Mouse (Mus musculus): Measurements from ENCODE around the gene Diras1. TPM values are rescaled to one million over a fixed set of nuclear protein-coding genes. Genes with fewer than 3 reads are reported as not detected.
"Not testable (repeated sequence)": the region's sequence is repeated elsewhere in the genome, so short reads cannot be mapped to it uniquely, and the experiment has no call there.

The Diras1 gene
- total and polyA plus RNA-seq, 3 experiments: not detected

GRCm38 (mm10) chr10:81050645-81051044 is 25.2 kb upstream of the Diras1 start:
- DNase-seq (ENCODE audit: extremely low read depth): peak; percentile 38
- Histone ChIP-seq H3K4me3 (replicated peaks in 1 of 3; ENCODE audit: low read depth in 2 of 3, low read length in 2 of 3, poor library complexity in 1 of 3) (no peak overlapping the region), H3K27ac (ENCODE audit: insufficient read depth, low read depth) (no peak overlapping the region), H3K79me2 (replicated peaks; ENCODE audit: control insufficient read depth, extremely low read depth, insufficient read depth, poor library complexity, severe bottlenecking) (peaks cover 20% of the 10 kb centered on the region), H3K27me3 (replicated peaks) (no peaks in the 10 kb centered on the region), H3K4me1 (ENCODE audit: control insufficient read depth in 1 of 2, insufficient read depth in 2 of 2) (no peaks in the 10 kb centered on the region), H3K36me3 (replicated peaks in 1 of 2; ENCODE audit: control insufficient read depth in 1 of 2, insufficient read depth in 1 of 2, low read length in 1 of 2) (peaks cover 73 to 99% of the 10 kb centered on the region in 2 experiments), H3K9ac (ENCODE audit: insufficient read depth, low read depth) (no peak overlapping the region), H3K4me2 (ENCODE audit: insufficient read depth, low read depth, poor library complexity, severe bottlenecking) (no peak overlapping the region), H3K9me3 (replicated peaks; ENCODE audit: low read length) (no peaks in the 10 kb centered on the region)
- in situ Hi-C loops (cut with MboI; ENCODE audit: low pct_ligation_motif_present, low pct_unique_long_range_greater_than_20kb, low sequenced_read_pairs) (no loop called here), dilution Hi-C loops (cut with MboI; ENCODE audit: extremely low pct_ligation_motif_present, extremely low pct_unique_long_range_greater_than_20kb, low sequenced_read_pairs) (no loop called here)
- TF ChIP-seq GABPA (IDR thresholded peaks at IDR 0.05; ENCODE audit: insufficient replicate concordance, low read depth, low read length) (no peak), EP300 (IDR thresholded peaks at IDR 0.05; ENCODE audit: low read length) (no peak), SMC3 (IDR thresholded peaks at IDR 0.05; ENCODE audit: low read depth, low read length) (peak; percentile 59), NRF1 (IDR thresholded peaks at IDR 0.05; ENCODE audit: low read depth, low read length) (no peak), CTCF (conservative IDR thresholded peaks at IDR 0.05 in 1 of 2, IDR thresholded peaks at IDR 0.05 in 1 of 2; ENCODE audit: low read depth in 2 of 2, low read length in 2 of 2) (peak; percentile 24 to 68; a peak in 3 of 4 replicates), MAFK (IDR thresholded peaks at IDR 0.05; ENCODE audit: insufficient replicate concordance, low read length) (no peak), RAD21 (IDR thresholded peaks at IDR 0.05; ENCODE audit: low read depth, low read length) (peak; percentile 44), UBTF (IDR thresholded peaks at IDR 0.05; ENCODE audit: low read depth, low read length) (no peak)

- H3K4me1 ChIP-seq (ENCODE audit: control insufficient read depth in 1 of 2, insufficient read depth in 2 of 2); H3K9ac ChIP-seq (ENCODE audit: insufficient read depth, low read depth); H3K9me3 ChIP-seq (replicated peaks; ENCODE audit: low read length); in situ Hi-C loops (cut with MboI; ENCODE audit: low pct_ligation_motif_present, low pct_unique_long_range_greater_than_20kb, low sequenced_read_pairs); H3K4me3 ChIP-seq (replicated peaks in 1 of 3; ENCODE audit: low read depth in 2 of 3, low read length in 2 of 3, poor library complexity in 1 of 3); H3K27ac ChIP-seq (ENCODE audit: insufficient read depth, low read depth); DNase-seq (ENCODE audit: extremely low read depth); H3K4me2 ChIP-seq (ENCODE audit: insufficient read depth, low read depth, poor library complexity, severe bottlenecking); H3K79me2 ChIP-seq (replicated peaks; ENCODE audit: control insufficient read depth, extremely low read depth, insufficient read depth, poor library complexity, severe bottlenecking); H3K27me3 ChIP-seq (replicated peaks); dilution Hi-C loops (cut with MboI; ENCODE audit: extremely low pct_ligation_motif_present, extremely low pct_unique_long_range_greater_than_20kb, low sequenced_read_pairs): not testable (repeated sequence)
- peaks cover 74 to 86% of the 10 kb centered on the region in 2 experiments for H3K36me3 ChIP-seq (replicated peaks in 1 of 2; ENCODE audit: control insufficient read depth in 1 of 2, insufficient read depth in 1 of 2, low read length in 1 of 2)
Measured at GRCm38 (mm10) chr10:81045246-81045645, 19.8 kb upstream of the Diras1 start.

GRCm38 (mm10) chr10:81041458-81042175 is 16.2 kb upstream of the Diras1 start:
- H3K9ac ChIP-seq (ENCODE audit: insufficient read depth, low read depth): no peak overlapping the region
- H3K79me2 ChIP-seq (replicated peaks; ENCODE audit: control insufficient read depth, extremely low read depth, insufficient read depth, poor library complexity, severe bottlenecking): no peaks in the 10 kb centered on the region
- TF ChIP-seq SMC3 (IDR thresholded peaks at IDR 0.05; ENCODE audit: low read depth, low read length) (peak; percentile 82), USF1 (IDR thresholded peaks at IDR 0.05; ENCODE audit: low read depth, low read length) (no peak), ZC3H11A (IDR thresholded peaks at IDR 0.05; ENCODE audit: low read depth, low read length) (0 out of 2 replicates have a peak, but pooled peaks have one; percentile 3), E2F4 (IDR thresholded peaks at IDR 0.05; ENCODE audit: insufficient replicate concordance, low read depth, low read length) (no peak), TBP (conservative IDR thresholded peaks at IDR 0.05; ENCODE audit: low read depth, low read length) (no peak), BHLHE40 (IDR thresholded peaks at IDR 0.05; ENCODE audit: low read depth, low read length) (no peak), CTCF (conservative IDR thresholded peaks at IDR 0.05 in 1 of 2, IDR thresholded peaks at IDR 0.05 in 1 of 2; ENCODE audit: low read depth in 2 of 2, low read length in 2 of 2) (peak; percentile 75 to 90), RAD21 (IDR thresholded peaks at IDR 0.05; ENCODE audit: low read depth, low read length) (peak; percentile 77), MAZ (IDR thresholded peaks at IDR 0.05; ENCODE audit: low read depth, low read length) (no peak), MYC (IDR thresholded peaks at IDR 0.05; ENCODE audit: low read depth, low read length) (no peak)
- no peak overlapping the region for H3K4me3 ChIP-seq (replicated peaks in 1 of 3; ENCODE audit: low read depth in 2 of 3, low read length in 2 of 3, poor library complexity in 1 of 3)
- H3K4me2 ChIP-seq (ENCODE audit: insufficient read depth, low read depth, poor library complexity, severe bottlenecking): no peak overlapping the region
- in situ Hi-C loops (cut with MboI; ENCODE audit: low pct_ligation_motif_present, low pct_unique_long_range_greater_than_20kb, low sequenced_read_pairs): loop anchor here (5.0 kb wide), 1 partner anchor 39 kb away; no protein-coding TSS in a partner anchor
- dilution Hi-C loops (cut with MboI; ENCODE audit: extremely low pct_ligation_motif_present, extremely low pct_unique_long_range_greater_than_20kb, low sequenced_read_pairs): no loop called here
- peaks cover 0 to 5% of the 10 kb centered on the region in 2 experiments; a peak in 2 of 4 replicates for H3K4me1 ChIP-seq (ENCODE audit: control insufficient read depth in 1 of 2, insufficient read depth in 2 of 2)
- peaks cover 39 to 50% of the 10 kb centered on the region in 2 experiments for H3K36me3 ChIP-seq (replicated peaks in 1 of 2; ENCODE audit: control insufficient read depth in 1 of 2, insufficient read depth in 1 of 2, low read length in 1 of 2)
- H3K9me3 ChIP-seq (replicated peaks; ENCODE audit: low read length): no peaks in the 10 kb centered on the region
- DNase-seq (ENCODE audit: extremely low read depth): peak; percentile 64
- H3K27ac ChIP-seq (ENCODE audit: insufficient read depth, low read depth): no peak overlapping the region
- no peaks in the 10 kb centered on the region for H3K27me3 ChIP-seq (replicated peaks)
